Mouse (Mus musculus) heart, embryonic 12.5 days (tissue): Measurements from ENCODE around the gene Vmn1r159. TPM values are rescaled to one million over a fixed set of nuclear protein-coding genes. Genes with fewer than 3 reads are reported as not detected.
"Not testable (repeated sequence)": the region's sequence is repeated elsewhere in the genome, so short reads cannot be mapped to it uniquely, and the experiment has no call there.

ENCODE experiments used
- ATAC-seq: fragments of 200-750 bp; cut with Nextera tagmentation; 2 replicates; pipeline ENCODE4 v1.8.0; 2017; ENCODE audit warnings: moderate TSS enrichment, moderate library complexity; ENCODE audit not compliant: insufficient number of reproducible peaks, low FRiP score
- H3K27ac ChIP-seq: fragments of 300-500 bp; sonication (generic); 2 replicates; pipeline ENCODE4 v1.5.1; 2016; ENCODE audit warnings: mild to moderate bottlenecking, moderate library complexity; ENCODE audit not compliant: poor library complexity, severe bottlenecking
- H3K27me3 ChIP-seq: fragments of 300-500 bp; sonication (generic); replicated peaks from 2 replicates; pipeline ENCODE4 v1.6.1; 2016; ENCODE audit warnings: mild to moderate bottlenecking, moderate library complexity
- H3K36me3 ChIP-seq: fragments of 300-500 bp; sonication (generic); 2 replicates; pipeline ENCODE4 v1.6.1; 2016; ENCODE audit warnings: mild to moderate bottlenecking, moderate library complexity
- H3K4me1 ChIP-seq: fragments of 300-500 bp; sonication (generic); replicated peaks from 2 replicates; pipeline ENCODE4 v1.6.1; 2016; ENCODE audit warnings: mild to moderate bottlenecking
- H3K4me2 ChIP-seq: fragments of 300-500 bp; sonication (generic); 2 replicates; pipeline ENCODE4 v1.6.1; 2016; ENCODE audit warnings: mild to moderate bottlenecking, moderate library complexity
- H3K4me3 ChIP-seq: fragments of 300-500 bp; sonication (generic); 2 replicates; pipeline ENCODE4 v1.5.1; 2016; ENCODE audit warnings: mild to moderate bottlenecking
- H3K9ac ChIP-seq: fragments of 300-500 bp; sonication (generic); 2 replicates; pipeline ENCODE4 v1.6.1; 2016; ENCODE audit warnings: mild to moderate bottlenecking, moderate library complexity
- H3K9me3 ChIP-seq: fragments of 300-500 bp; sonication (generic); replicated peaks from 2 replicates; pipeline ENCODE4 v1.6.1; 2016; ENCODE audit warnings: mild to moderate bottlenecking, moderate library complexity
- WGBS: fragments of 180-500 bp; shearing (Covaris S2); methylation state at CpG from one replicate; pipeline ENCODE4 v1.1.7; 2016; 5-methylcytosine and 5-hydroxymethylcytosine counted together
- polyA plus RNA-seq: library from polyadenylated mRNA; unstranded; fragments of >200 nt; fragmentation: Nextera tagmentation; extraction: Ambion mirVana; gene quantifications from 2 replicates; pipeline ENCODE4 v1.2.1, GENCODE M21; 2016

Gene Vmn1r159
- polyA plus RNA-seq = not detected in 2 replicates

DNA sequence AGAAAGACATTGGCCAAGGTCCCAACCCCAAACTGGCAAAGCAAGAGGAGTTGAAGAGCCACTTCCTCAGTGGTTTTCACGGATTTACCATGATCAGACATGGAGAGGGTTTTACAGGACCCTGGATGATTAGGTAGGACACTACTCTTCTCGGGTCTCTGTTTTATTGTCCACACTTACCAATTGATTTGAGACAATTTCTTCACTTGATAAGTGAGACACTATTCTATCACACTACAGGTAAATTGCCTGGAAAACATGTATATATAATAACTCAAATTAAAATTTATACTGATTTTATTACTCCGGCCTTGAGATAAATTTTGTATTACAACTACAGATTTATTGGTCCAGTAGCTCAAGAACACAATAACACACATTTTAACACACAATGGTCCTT is at the start of gene Vmn1r159:
TSS of gene Vmn1r159 (minus strand) at position 101 of the 400 bp plus-strand sequence.
- not testable (repeated sequence) for H3K9ac ChIP-seq, H3K4me1 ChIP-seq, ATAC-seq, H3K4me3 ChIP-seq, H3K27me3 ChIP-seq, H3K27ac ChIP-seq, H3K4me2 ChIP-seq, H3K36me3 ChIP-seq, H3K9me3 ChIP-seq
- WGBS = 46% methylated on average over 3 of the region's 3 CpGs

DNA sequence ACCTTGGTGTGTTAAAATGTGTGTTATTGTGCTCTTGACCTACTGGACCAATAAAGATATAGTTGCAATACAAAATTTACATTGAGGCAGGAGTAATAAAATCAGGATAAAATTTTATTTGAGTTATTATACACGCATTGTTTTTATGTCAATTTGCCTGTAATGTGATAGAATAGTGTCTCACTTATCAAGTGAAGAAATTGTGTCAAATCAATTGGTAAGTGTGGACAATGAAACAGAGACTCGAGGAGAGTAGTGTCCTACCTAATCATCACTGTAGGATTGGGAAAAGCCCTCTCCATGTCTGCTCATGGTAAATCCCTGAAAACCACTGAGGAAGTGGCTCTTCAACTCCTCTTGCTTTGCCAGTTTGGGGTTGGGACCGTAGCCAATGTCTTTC is 27.5 kb upstream of the Vmn1r159 start, which contains the start of gene Vmn1r160:
TSS of gene Vmn1r160 (plus strand) at position 301 of the 400 bp plus-strand sequence.
- H3K9ac ChIP-seq, H3K4me1 ChIP-seq, H3K27ac ChIP-seq, H3K9me3 ChIP-seq, ATAC-seq, H3K4me2 ChIP-seq, H3K36me3 ChIP-seq, H3K4me3 ChIP-seq, H3K27me3 ChIP-seq: not testable (repeated sequence)
- 38% methylated on average over 1 of the region's 3 CpGs for WGBS

Other genes with a start within 250 kb of the Vmn1r159 start
- not detected in 2 replicates for gene Vmn1r155, start 185.6 kb downstream of the Vmn1r159 start, polyA plus RNA-seq
- gene Gm8693, start 151.3 kb downstream of the Vmn1r159 start, polyA plus RNA-seq = not detected in 2 replicates
- not detected in 2 replicates for gene Gm4567, start 123.9 kb downstream of the Vmn1r159 start, polyA plus RNA-seq
- gene Vmn1r157, start 81.9 kb downstream of the Vmn1r159 start, polyA plus RNA-seq = not detected in 2 replicates
- not detected in 2 replicates for gene Vmn1r158, start 52.8 kb downstream of the Vmn1r159 start, polyA plus RNA-seq
- not detected in 2 replicates for gene Vmn1r160, start 27.6 kb upstream of the Vmn1r159 start, polyA plus RNA-seq
- not detected in 2 replicates for gene Gm4214, start 141.1 kb upstream of the Vmn1r159 start, polyA plus RNA-seq
- gene Gm4216, start 176.3 kb upstream of the Vmn1r159 start, polyA plus RNA-seq = not detected in 2 replicates
- not detected in 2 replicates for gene Vmn1r163, start 211.9 kb upstream of the Vmn1r159 start, polyA plus RNA-seq
- not detected in 2 replicates for gene Gm8720, start 223.9 kb upstream of the Vmn1r159 start, polyA plus RNA-seq